Mouse (Mus musculus) frontal cortex, adult (tissue): ENCODE data around the gene Olfr150.
"Not testable (repeated sequence)": the region's sequence is repeated elsewhere in the genome, so short reads cannot be mapped to it uniquely, and the experiment has no call there.

Experiments used
- ATAC-seq: cut with Nextera tagmentation; 2 replicates; pipeline ENCODE4 v1.9.2; 2017; ENCODE audit warnings: mild to moderate bottlenecking, moderate library complexity, mixed read lengths; ENCODE audit not compliant: low TSS enrichment

Olfr150 gene

DNA sequence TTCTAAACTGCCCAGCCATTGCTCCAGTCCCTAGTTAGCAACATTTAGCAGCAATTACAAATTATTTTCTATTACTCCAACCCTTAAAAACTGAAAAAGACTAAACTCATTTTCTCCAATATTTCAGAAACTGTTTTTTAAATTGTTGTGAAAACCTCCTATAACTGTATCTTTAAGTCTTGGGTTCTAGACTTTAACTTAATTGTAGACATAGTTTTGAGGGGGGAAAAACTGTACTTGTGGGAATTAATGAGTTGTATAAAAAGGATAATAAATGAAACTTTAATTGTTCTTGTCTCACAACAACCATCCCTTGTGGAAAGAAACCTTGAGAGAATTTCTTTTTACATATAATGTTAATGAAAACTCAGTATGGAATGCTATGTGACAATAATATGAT, at the start of gene Olfr150:
Gene Olfr150, plus strand, starts transcription at position 301 of the 400 bp plus-strand sequence.
- ATAC-seq = no peak

DNA sequence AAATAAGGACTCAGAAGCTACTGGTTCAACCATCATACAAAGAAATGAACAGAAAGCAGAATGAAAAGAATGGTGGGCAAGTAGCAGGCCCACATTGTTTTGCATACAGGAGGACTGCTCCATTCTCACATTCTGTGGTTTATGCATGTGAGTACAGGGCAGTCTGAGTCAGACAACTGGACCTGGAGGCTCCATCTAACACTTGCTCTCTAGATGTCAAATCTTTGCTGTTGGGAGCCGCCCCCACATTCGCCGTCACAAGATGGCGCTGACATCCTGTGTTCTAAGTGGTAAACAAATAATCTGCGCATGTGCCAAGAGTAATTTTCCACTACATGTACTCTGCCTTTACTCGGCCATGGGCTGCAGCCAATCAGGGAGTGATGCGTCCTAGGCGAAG, 29.7 kb upstream of the Olfr150 start:
- ATAC-seq = not testable (repeated sequence)

DNA sequence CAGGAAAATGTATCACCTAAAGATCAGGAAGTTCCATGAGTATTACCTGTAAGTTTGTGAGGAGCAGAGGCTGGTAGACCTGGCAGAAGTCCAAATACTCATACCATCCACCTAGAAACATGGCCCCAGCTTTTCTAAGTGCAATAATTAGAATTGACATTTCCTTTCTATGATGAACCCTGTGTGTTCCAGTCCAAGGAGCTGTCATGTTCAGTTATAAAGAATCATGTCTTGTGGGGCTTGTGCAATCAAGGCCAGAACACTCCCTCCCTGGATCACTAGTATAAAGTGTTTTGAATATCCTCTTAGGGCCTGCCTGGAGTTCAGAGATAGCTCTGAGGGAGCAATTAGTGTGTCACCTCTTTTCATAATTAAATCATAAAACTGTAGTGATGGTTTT, 23.8 kb upstream of the Olfr150 start, which contains the start of gene Olfr149:
Gene Olfr149, minus strand, starts transcription at position 101 of the 400 bp plus-strand sequence.
- ATAC-seq = no peak

DNA sequence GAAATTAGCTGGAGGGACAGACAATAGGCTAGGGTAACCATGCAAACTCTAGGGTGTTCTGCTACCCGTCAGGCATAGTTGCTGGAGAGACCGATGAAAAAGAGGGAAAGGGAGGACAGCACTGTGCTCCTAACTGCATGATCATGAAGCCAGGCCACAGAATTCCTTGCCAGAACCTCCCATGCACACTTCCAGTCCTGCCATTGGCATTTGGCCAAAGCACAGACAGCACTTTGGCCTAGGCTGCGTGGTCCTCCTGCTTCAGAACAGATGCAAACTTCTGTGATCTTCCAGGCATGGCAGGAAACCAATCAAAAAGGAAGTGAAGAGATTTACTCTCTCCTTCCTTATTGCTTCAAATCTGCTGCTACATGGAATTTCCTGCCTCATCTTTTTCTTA, 21.8 kb upstream of the Olfr150 start:
- ATAC-seq = no peak

DNA sequence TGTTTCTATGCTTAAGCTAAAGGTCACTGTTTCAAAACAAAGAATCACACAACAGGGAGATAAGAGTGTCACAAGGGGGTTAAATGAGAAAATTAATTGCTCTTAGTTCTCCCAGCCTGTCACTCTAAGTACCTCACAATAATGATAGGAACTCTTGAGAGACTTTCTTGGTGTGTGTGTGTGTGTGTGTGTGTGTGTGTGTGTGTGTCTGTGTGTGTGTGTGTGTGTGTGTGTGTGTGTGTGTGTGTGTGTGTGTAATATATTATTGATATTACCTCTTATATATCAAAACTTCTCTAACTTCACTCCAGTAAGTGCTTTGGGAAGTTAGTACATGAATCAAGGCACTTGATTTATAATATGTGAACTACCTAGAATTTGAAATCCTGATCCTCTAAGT, 19.7 kb upstream of the Olfr150 start, which contains the start of gene Olfr965:
Gene Olfr965, plus strand, starts transcription at position 301 of the 400 bp plus-strand sequence.
- ATAC-seq = no peak

DNA sequence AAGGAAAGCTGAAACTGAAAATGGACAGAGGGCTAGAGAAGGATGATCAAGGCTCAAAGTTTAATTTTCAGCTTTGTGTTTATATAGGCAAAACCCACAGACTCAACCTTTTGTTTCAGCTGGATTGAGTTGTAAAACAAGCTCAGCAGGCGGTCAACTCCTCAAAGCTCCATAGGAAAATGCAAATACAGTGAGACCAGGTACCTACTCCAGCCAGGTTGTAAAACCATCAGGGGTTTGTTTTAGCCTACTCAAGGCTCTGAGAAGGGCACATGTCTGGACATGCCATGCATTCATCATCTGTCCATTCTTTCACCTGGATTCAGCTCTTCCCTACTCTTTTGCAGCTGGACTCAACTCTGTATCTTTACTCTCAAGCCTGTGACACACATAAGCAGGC, 10.0 kb downstream of the Olfr150 start:
- ATAC-seq = no peak

DNA sequence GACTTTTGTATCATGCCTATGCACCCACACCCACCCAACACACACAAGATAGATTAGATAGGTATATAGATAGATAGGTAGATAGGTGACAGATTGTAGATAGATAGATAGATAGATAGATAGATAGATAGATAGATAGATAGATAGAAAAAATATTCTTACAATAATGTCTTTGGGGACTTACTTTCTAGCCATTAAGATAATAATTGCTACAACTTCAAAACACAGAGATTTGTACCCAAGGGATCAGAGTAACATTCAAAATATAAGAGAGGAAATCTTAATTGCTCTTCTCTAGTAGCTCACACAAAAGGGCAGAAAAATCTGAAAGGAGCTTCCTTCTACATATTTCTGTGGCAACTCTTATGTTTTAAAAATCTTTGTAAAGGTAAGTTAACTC, 15.2 kb downstream of the Olfr150 start, which contains the start of gene Olfr967:
Gene Olfr967, plus strand, starts transcription at position 301 of the 400 bp plus-strand sequence.
- ATAC-seq = no peak

DNA sequence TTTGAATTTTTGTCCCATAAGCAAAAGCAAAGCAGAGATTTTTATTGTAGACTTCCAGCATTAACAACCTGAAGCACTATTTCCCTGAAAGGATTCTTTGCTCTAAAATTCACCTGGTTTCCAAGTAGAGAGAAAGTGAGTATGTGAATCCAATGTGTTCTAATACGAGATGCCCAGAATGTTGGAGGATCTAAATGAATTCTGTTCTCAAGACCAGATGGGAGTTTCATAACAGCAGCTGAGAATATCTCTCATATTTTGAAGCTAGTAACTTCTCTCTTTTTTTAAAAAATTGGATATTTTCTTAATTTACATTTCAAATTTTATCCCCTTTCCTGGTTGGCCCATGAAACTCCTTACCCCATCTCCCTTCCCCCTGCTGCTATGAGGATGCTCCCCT, 15.7 kb downstream of the Olfr150 start:
- ATAC-seq = peak; percentile 97

DNA sequence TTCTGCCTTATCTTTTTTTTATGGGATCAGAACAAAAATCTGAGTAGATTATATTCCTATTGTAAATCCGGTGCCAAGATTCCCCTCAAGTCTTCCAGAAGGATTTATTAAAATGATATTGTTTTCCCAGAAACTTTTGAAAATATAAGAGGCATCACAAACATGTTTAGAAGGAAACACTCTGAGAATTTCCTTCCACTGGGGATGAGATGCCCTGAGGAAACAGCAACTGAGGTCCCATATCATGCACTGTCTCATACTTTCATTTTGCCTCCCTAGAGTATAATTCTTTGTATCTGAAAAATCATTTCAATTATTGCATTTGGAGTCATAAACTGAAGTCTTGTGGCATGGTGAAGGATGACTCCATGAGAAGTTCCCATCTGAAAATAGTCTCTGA, 52.4 kb downstream of the Olfr150 start, which contains the start of gene Olfr968:
Gene Olfr968, minus strand, starts transcription at position 101 of the 400 bp plus-strand sequence.
- ATAC-seq = no peak
